Mouse (Mus musculus): Measurements from ENCODE around the gene Gm49361. TPM values are rescaled to one million over a fixed set of nuclear protein-coding genes. Genes with fewer than 3 reads are reported as not detected.

The Gm49361 gene
- total and polyA plus RNA-seq, 2 experiments: not detected

DNA sequence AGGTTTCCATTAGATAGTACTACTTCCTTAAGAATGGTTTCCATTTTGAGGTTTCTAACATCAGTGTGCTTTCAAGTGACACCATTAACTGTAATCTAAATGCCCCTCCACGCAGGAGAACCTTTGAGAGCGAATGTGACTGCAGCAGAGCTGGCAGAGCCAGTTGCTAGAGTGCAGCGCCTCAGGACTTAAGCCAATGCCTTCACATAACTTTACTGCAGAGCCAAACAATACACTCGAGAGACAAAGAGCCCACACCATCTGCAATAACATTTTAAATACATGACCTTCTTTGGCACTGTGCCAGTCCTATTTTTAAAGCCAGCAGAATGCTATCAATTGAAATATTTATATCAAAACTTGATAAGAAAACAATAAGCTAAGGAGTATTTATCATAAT lies 116.3 kb downstream of the Gm49361 start:
- Histone ChIP-seq H3K36me3 (ENCODE audit: control insufficient read depth, insufficient read depth, low read length) (peaks cover 30% of the 10 kb centered on the region), H3K27ac (replicated peaks; ENCODE audit: insufficient read depth, low read depth, low read length) (no peak overlapping the region), H3K9ac (ENCODE audit: low read depth, low read length) (no peak overlapping the region), H3K4me1 (ENCODE audit: control insufficient read depth, insufficient read depth, low read length) (no peaks in the 10 kb centered on the region), H3K4me3 (ENCODE audit: insufficient read depth, low read depth, low read length) (no peak overlapping the region), H3K27me3 (ENCODE audit: control insufficient read depth, insufficient read depth, low read length) (no peaks in the 10 kb centered on the region), H3K79me2 (ENCODE audit: control insufficient read depth, insufficient read depth, low read length) (no peaks in the 10 kb centered on the region; the same call in 1 of the 2 replicates)
- DNase-seq (ENCODE audit: extremely low read depth, low read depth, low spot score): no peak
- TF ChIP-seq POLR2A (IDR thresholded peaks at IDR 0.05; ENCODE audit: extremely low read depth, insufficient read depth, low read length) (no peak), CTCF (IDR thresholded peaks at IDR 0.05; ENCODE audit: low read depth, low read length) (no peak)
- 87% methylated on average over 4 of the region's 4 CpGs for WGBS

DNA sequence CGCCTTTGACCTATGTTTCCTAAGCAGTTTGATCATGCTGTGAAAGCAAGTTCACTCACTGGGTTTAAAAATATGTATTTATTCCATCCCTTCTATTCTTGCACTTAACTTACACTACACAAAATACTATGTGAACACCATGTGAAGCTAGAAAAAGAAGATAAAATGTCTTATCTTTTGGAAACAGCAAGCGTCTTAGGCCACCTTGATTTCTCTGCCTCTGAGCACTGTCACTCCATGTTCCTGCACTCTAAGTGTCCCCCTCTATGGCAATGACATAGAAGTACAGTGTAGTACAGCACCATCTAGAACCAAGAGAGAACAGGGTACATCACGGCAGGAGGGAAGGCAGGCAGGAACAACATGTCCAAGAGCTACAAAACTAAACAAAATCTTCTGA lies 123.0 kb downstream of the Gm49361 start:
- H3K36me3 ChIP-seq (ENCODE audit: control insufficient read depth, insufficient read depth, low read length): peaks cover 24% of the 10 kb centered on the region
- H3K4me1 ChIP-seq (ENCODE audit: control insufficient read depth, insufficient read depth, low read length): no peaks in the 10 kb centered on the region
- H3K27me3 ChIP-seq (ENCODE audit: control insufficient read depth, insufficient read depth, low read length): no peaks in the 10 kb centered on the region
- no peak overlapping the region for H3K27ac ChIP-seq (replicated peaks; ENCODE audit: insufficient read depth, low read depth, low read length)
- no peak for DNase-seq (ENCODE audit: extremely low read depth, low read depth, low spot score)
- no peak for TF ChIP-seq POLR2A (IDR thresholded peaks at IDR 0.05; ENCODE audit: extremely low read depth, insufficient read depth, low read length)
- no peak overlapping the region for H3K9ac ChIP-seq (ENCODE audit: low read depth, low read length)
- no peaks in the 10 kb centered on the region for H3K79me2 ChIP-seq (ENCODE audit: control insufficient read depth, insufficient read depth, low read length)
- 83% methylated on average over 3 of the region's 3 CpGs for WGBS
- H3K4me3 ChIP-seq (ENCODE audit: insufficient read depth, low read depth, low read length): no peak overlapping the region

DNA sequence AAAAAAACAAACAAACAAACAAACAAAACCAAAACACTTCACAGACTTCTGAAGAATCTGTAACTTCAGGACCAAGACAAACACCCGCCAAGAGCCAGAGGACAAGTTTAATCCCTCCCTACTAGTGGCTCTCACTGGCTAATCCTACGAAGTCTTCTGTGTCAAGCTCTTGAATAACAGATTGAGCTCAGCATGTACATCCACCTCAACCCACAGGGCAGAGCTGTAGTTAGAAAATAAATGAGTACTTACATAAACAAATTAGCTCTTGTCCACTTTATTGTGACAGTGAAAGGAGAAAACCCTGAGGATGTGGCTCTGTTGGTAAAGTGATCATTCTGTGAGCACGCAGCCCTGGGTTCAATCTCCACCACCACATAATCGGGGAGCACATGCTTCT lies 124.2 kb downstream of the Gm49361 start:
- WGBS: 92% methylated on average over 4 of the region's 4 CpGs
- Histone ChIP-seq H3K36me3 (ENCODE audit: control insufficient read depth, insufficient read depth, low read length) (peaks cover 20% of the 10 kb centered on the region), H3K9ac (ENCODE audit: low read depth, low read length) (no peak overlapping the region), H3K27me3 (ENCODE audit: control insufficient read depth, insufficient read depth, low read length) (no peaks in the 10 kb centered on the region), H3K4me3 (ENCODE audit: insufficient read depth, low read depth, low read length) (no peak overlapping the region), H3K4me1 (ENCODE audit: control insufficient read depth, insufficient read depth, low read length) (no peaks in the 10 kb centered on the region), H3K27ac (replicated peaks; ENCODE audit: insufficient read depth, low read depth, low read length) (no peak overlapping the region), H3K79me2 (ENCODE audit: control insufficient read depth, insufficient read depth, low read length) (no peaks in the 10 kb centered on the region)
- TF ChIP-seq CTCF (IDR thresholded peaks at IDR 0.05; ENCODE audit: low read depth, low read length): no peak
- no peak for TF ChIP-seq POLR2A (IDR thresholded peaks at IDR 0.05; ENCODE audit: extremely low read depth, insufficient read depth, low read length)
- DNase-seq (ENCODE audit: extremely low read depth, low read depth, low spot score): no peak

DNA sequence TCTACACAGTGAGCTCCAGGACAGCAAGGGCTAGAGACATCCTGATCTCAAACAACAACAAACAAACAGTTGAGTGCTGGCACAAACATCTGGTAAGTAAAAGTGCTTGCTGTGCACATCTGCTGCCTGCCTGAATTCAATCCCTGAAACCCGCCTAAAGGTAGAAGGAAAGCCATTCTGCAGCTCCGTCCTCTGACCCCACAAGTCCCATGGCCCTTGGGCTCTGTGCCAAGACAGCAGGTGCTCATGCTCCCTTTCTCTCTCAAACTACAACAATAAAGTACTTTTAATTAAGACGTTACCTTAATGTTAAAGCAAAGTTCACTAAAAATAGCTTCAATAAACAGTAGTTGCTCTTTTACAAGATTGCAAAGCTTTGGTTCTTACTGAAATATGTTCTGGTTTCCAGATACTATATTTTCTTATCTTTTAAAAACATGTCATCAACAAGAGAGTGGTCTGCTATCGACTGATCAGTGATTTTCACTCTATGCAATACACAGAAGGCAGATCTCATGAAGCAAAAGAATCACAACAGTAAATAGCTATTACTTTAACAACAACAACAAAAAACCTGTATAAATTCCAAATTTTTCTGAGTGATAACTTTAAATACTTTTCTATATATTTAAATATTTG lies 125.2 kb downstream of the Gm49361 start:
- no peak overlapping the region for H3K4me3 ChIP-seq (ENCODE audit: insufficient read depth, low read depth, low read length)
- H3K27ac ChIP-seq (replicated peaks; ENCODE audit: insufficient read depth, low read depth, low read length): no peak overlapping the region
- no peaks in the 10 kb centered on the region for H3K79me2 ChIP-seq (ENCODE audit: control insufficient read depth, insufficient read depth, low read length)
- H3K27me3 ChIP-seq (ENCODE audit: control insufficient read depth, insufficient read depth, low read length): no peaks in the 10 kb centered on the region
- DNase-seq (ENCODE audit: extremely low read depth, low read depth, low spot score): no peak
- no peak overlapping the region for H3K9ac ChIP-seq (ENCODE audit: low read depth, low read length)
- 72% methylated on average over 4 of the region's 4 CpGs for WGBS
- peaks cover 12% of the 10 kb centered on the region for H3K36me3 ChIP-seq (ENCODE audit: control insufficient read depth, insufficient read depth, low read length)
- no peaks in the 10 kb centered on the region for H3K4me1 ChIP-seq (ENCODE audit: control insufficient read depth, insufficient read depth, low read length)
- TF ChIP-seq CTCF (IDR thresholded peaks at IDR 0.05; ENCODE audit: low read depth, low read length): no peak
- no peak for TF ChIP-seq POLR2A (IDR thresholded peaks at IDR 0.05; ENCODE audit: extremely low read depth, insufficient read depth, low read length)

DNA sequence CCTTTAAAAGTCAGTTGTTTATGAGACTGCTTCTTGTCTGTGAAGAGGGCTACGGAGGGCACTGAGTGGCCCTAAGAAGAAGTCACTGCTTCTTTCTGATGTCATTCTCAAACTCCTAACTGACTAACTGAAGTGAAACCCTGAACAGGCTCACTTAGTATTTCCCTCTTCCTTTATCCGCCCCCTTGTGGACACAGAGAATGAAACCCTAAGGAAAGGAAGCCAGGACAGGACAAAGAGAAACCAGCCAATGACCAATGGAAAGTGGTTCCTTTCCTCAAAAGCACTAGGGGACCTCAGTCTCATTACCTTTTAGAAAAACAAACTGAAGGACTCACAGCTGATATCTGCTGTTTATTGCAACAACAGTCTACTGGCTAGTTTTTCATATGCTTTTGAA lies 126.4 kb downstream of the Gm49361 start:
- TF ChIP-seq CTCF (IDR thresholded peaks at IDR 0.05; ENCODE audit: low read depth, low read length): 0 out of 2 replicates have a peak, but pooled peaks have one; percentile 4
- no peak for TF ChIP-seq POLR2A (IDR thresholded peaks at IDR 0.05; ENCODE audit: extremely low read depth, insufficient read depth, low read length)
- Histone ChIP-seq H3K27me3 (ENCODE audit: control insufficient read depth, insufficient read depth, low read length) (no peaks in the 10 kb centered on the region), H3K27ac (replicated peaks; ENCODE audit: insufficient read depth, low read depth, low read length) (no peak overlapping the region), H3K9ac (ENCODE audit: low read depth, low read length) (no peak overlapping the region), H3K79me2 (ENCODE audit: control insufficient read depth, insufficient read depth, low read length) (no peaks in the 10 kb centered on the region), H3K4me1 (ENCODE audit: control insufficient read depth, insufficient read depth, low read length) (no peaks in the 10 kb centered on the region), H3K4me3 (ENCODE audit: insufficient read depth, low read depth, low read length) (no peak overlapping the region), H3K36me3 (ENCODE audit: control insufficient read depth, insufficient read depth, low read length) (peaks cover 10% of the 10 kb centered on the region)
- WGBS: 57% methylated on average over 2 of the region's 2 CpGs
- peak; percentile 35 for DNase-seq (ENCODE audit: extremely low read depth, low read depth, low spot score)

DNA sequence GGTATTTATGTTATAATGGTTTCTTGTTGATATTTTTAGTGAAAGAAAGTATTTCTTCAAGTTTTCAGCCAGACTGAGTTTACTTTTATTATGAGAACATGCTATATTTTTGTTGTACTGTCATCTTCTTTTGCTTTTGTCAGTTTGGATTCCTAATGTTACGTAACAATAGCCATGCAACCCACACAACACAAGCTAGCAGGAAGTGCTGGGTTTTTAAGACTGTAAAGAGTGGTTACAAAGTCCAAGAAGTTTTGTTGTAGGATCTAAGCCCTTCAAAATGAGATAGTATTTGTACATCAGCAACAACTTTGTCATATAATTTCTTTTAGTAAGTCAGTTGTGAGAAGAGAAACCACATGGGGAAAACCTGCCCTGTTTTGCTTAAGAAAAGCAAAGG lies 128.2 kb downstream of the Gm49361 start:
- no peaks in the 10 kb centered on the region for H3K27me3 ChIP-seq (ENCODE audit: control insufficient read depth, insufficient read depth, low read length)
- peaks cover 7% of the 10 kb centered on the region for H3K36me3 ChIP-seq (ENCODE audit: control insufficient read depth, insufficient read depth, low read length)
- H3K9ac ChIP-seq (ENCODE audit: low read depth, low read length): no peak overlapping the region
- no peaks in the 10 kb centered on the region for H3K79me2 ChIP-seq (ENCODE audit: control insufficient read depth, insufficient read depth, low read length)
- WGBS: 91% methylated on average over 1 of the region's 1 CpGs
- DNase-seq (ENCODE audit: extremely low read depth, low read depth, low spot score): no peak
- H3K27ac ChIP-seq (replicated peaks; ENCODE audit: insufficient read depth, low read depth, low read length): no peak overlapping the region
- no peaks in the 10 kb centered on the region for H3K4me1 ChIP-seq (ENCODE audit: control insufficient read depth, insufficient read depth, low read length)
- TF ChIP-seq CTCF (IDR thresholded peaks at IDR 0.05; ENCODE audit: low read depth, low read length) (no peak), POLR2A (IDR thresholded peaks at IDR 0.05; ENCODE audit: extremely low read depth, insufficient read depth, low read length) (no peak)
- no peak overlapping the region for H3K4me3 ChIP-seq (ENCODE audit: insufficient read depth, low read depth, low read length)
